Mouse (Mus musculus) CH12.LX (cell line): ENCODE measurements around the gene Cwc27. TPM values are rescaled to one million over a fixed set of nuclear protein-coding genes. Genes with fewer than 3 reads are reported as not detected.

Experiments used
- DNase-seq: peaks from one replicate; pipeline ENCODE4 v3.0.0-alpha.2; 2013; ENCODE audit errors: extremely low read depth
- H3K27ac ChIP-seq: 2 replicates; pipeline ENCODE4 v1.5.1; 2012; ENCODE audit warnings: low read depth, mild to moderate bottlenecking, control low read depth, moderate library complexity; ENCODE audit not compliant: insufficient read depth
- H3K27me3 ChIP-seq: replicated peaks from 2 replicates; pipeline ENCODE3; 2012; ENCODE audit warnings: inconsistent platforms
- H3K36me3 ChIP-seq, 2 experiments: replicated peaks in 1 of 2; 2 replicates each; pipeline versions ENCODE3 to v1.6.1; 2012; ENCODE audit warnings: inconsistent platforms in 1 of 2, low read length in 1 of 2, mild to moderate bottlenecking in 1 of 2, mixed read lengths in 1 of 2, moderate library complexity in 1 of 2; ENCODE audit not compliant: control insufficient read depth in 1 of 2, insufficient read depth in 1 of 2
- H3K4me1 ChIP-seq, 2 experiments: 2 replicates each; pipeline ENCODE4 v1.6.1; 2012; ENCODE audit warnings: inconsistent platforms in 1 of 2, moderate library complexity in 1 of 2; ENCODE audit not compliant: insufficient read depth in 2 of 2, control insufficient read depth in 1 of 2
- H3K4me2 ChIP-seq: 2 replicates; pipeline ENCODE4 v1.6.1; 2012; ENCODE audit warnings: low read depth, mild to moderate bottlenecking, control low read depth; ENCODE audit not compliant: poor library complexity, insufficient read depth, severe bottlenecking
- H3K4me3 ChIP-seq, 3 experiments: fragments of 150-350 bp in 1 of 3; sonication (generic) in 1 of 3; replicated peaks in 1 of 3; 2 replicates each; pipeline versions ENCODE3 to v1.5.1; 2011 to 2012; ENCODE audit warnings: low read depth in 2 of 3, low read length in 2 of 3, mild to moderate bottlenecking in 2 of 3, moderate library complexity in 2 of 3, control low read depth in 1 of 3, improper control_type of control experiment in 1 of 3, inconsistent platforms in 1 of 3, mixed read lengths in 1 of 3; ENCODE audit not compliant: poor library complexity in 1 of 3
- H3K79me2 ChIP-seq: replicated peaks from 2 replicates; pipeline ENCODE4 v1.6.1; 2012; ENCODE audit warnings: mild to moderate bottlenecking, moderate library complexity; ENCODE audit not compliant: control insufficient read depth, poor library complexity, insufficient read depth, severe bottlenecking; ENCODE audit errors: extremely low read depth
- H3K9ac ChIP-seq: 2 replicates; pipeline ENCODE4 v1.6.1; 2012; ENCODE audit warnings: low read depth, mild to moderate bottlenecking, control low read depth, moderate library complexity; ENCODE audit not compliant: insufficient read depth
- H3K9me3 ChIP-seq: replicated peaks from 2 replicates; pipeline ENCODE3; 2012; ENCODE audit warnings: low read length, inconsistent platforms, mixed read lengths
- CTCF ChIP-seq, 2 experiments: IDR thresholded peaks in 1 of 2; conservative IDR thresholded peaks in 1 of 2; 2 replicates each; pipeline ENCODE4 v1.5.1; 2011 to 2012; ENCODE audit warnings: low read depth in 2 of 2, low read length in 2 of 2, improper control_type of control experiment in 1 of 2, inconsistent platforms in 1 of 2, mild to moderate bottlenecking in 1 of 2, moderate library complexity in 1 of 2
- EP300 ChIP-seq: IDR thresholded peaks from 2 replicates; pipeline ENCODE4 v1.6.1; 2011; ENCODE audit warnings: low read length, improper control_type of control experiment
- JUND ChIP-seq: conservative IDR thresholded peaks from 2 replicates; pipeline ENCODE4 v1.6.1; 2011; ENCODE audit warnings: low read depth, low read length, improper control_type of control experiment
- KAT2A ChIP-seq: IDR thresholded peaks from 2 replicates; pipeline ENCODE4 v1.6.1; 2012; ENCODE audit warnings: low read length, improper control_type of control experiment, inconsistent platforms; ENCODE audit not compliant: insufficient replicate concordance
- MAFK ChIP-seq: IDR thresholded peaks from 2 replicates; pipeline ENCODE4 v1.6.1; 2011; ENCODE audit warnings: low read length, improper control_type of control experiment; ENCODE audit not compliant: insufficient replicate concordance
- MAX ChIP-seq: IDR thresholded peaks from 2 replicates; pipeline ENCODE4 v1.6.1; 2011; ENCODE audit warnings: low read length, improper control_type of control experiment
- MAZ ChIP-seq: IDR thresholded peaks from 2 replicates; pipeline ENCODE4 v1.6.1; 2012; ENCODE audit warnings: low read depth, mild to moderate bottlenecking, inconsistent platforms, low read length, improper control_type of control experiment, moderate library complexity
- MYC ChIP-seq: IDR thresholded peaks from 2 replicates; pipeline ENCODE4 v1.6.1; 2011; ENCODE audit warnings: low read depth, mild to moderate bottlenecking, improper control_type of control experiment, low read length
- PAX5 ChIP-seq: IDR thresholded peaks from 2 replicates; pipeline ENCODE4 v1.6.1; 2012; ENCODE audit warnings: low read length, inconsistent platforms, mixed read lengths
- POLR2AphosphoS2 ChIP-seq: IDR thresholded peaks from 2 replicates; pipeline ENCODE4 v1.6.1; 2011; ENCODE audit warnings: low read depth, low read length, improper control_type of control experiment
- RAD21 ChIP-seq: IDR thresholded peaks from 2 replicates; pipeline ENCODE4 v1.6.1; 2011; ENCODE audit warnings: low read depth, mild to moderate bottlenecking, low read length, improper control_type of control experiment, moderate library complexity
- SIN3A ChIP-seq: IDR thresholded peaks from 2 replicates; pipeline ENCODE4 v1.6.1; 2012; ENCODE audit warnings: low read length, improper control_type of control experiment, inconsistent platforms
- TBP ChIP-seq: conservative IDR thresholded peaks from 2 replicates; pipeline ENCODE4 v1.6.1; 2011; ENCODE audit warnings: low read depth, low read length, improper control_type of control experiment
- UBTF ChIP-seq: IDR thresholded peaks from 2 replicates; pipeline ENCODE4 v1.6.1; 2012; ENCODE audit warnings: low read depth, mild to moderate bottlenecking, inconsistent platforms, low read length, improper control_type of control experiment, moderate library complexity
- USF2 ChIP-seq: conservative IDR thresholded peaks from 2 replicates; pipeline ENCODE4 v1.6.1; 2011; ENCODE audit warnings: low read depth, low read length, improper control_type of control experiment
- dilution Hi-C: fragments of 300-500 bp; cut with MboI; formaldehyde crosslinking; loops from 2 replicates; pipeline ENCODE4 v1.14.3; 2020; ENCODE audit warnings: low sequenced_read_pairs; ENCODE audit not compliant: extremely low pct_unique_long_range_greater_than_20kb, extremely low pct_ligation_motif_present
- in situ Hi-C: fragments of 300-500 bp; cut with MboI; formaldehyde crosslinking; loops from 3 replicates; pipeline ENCODE4 v1.14.3; 2019; ENCODE audit warnings: low sequenced_read_pairs, low pct_ligation_motif_present, low pct_unique_long_range_greater_than_20kb, mixed read lengths
- polyA plus RNA-seq: library from polyadenylated mRNA; unstranded; fragments of >175 nt; gene quantifications from 2 replicates; pipeline ENCODE4 v1.2.1, GENCODE M21; 2012; ENCODE audit warnings: low read depth; ENCODE audit not compliant: insufficient read length
- total RNA-seq, 2 experiments: library from RNA; depleted of rRNA; stranded (reverse); fragments of 300-350 nt in 1 of 2; fragments of >200 nt in 1 of 2; gene quantifications; 2 replicates each; pipeline ENCODE4 v1.2.3; 2012 to 2014

The Cwc27 gene
- total and polyA plus RNA-seq, 3 experiments, result 24.9 to 38.4 (median 26.0) TPM

DNA sequence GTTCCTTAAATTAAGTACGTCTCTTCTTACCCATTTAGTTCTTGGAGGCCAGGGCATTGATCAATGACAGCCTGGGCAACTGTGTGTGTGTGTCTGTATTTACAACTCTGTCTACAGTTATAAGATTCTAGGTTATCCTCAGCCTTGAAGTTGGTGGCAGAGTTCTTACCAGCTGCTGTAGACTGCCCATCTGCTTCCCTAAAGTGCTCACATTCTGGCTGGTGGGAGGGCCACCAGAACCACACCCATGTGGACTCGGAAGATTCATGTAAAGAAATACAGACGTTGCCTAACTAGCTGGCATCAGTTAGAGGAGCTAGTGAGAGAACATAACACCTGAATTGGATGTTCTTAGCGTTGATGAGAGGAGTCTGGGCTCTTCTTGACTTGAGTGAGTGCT, 25.0 kb upstream of the Cwc27 start:
- Histone ChIP-seq H3K27ac (no peak overlapping the region), H3K4me2 (no peak overlapping the region), H3K36me3 (peaks cover 9 to 24% of the 10 kb centered on the region in 2 experiments), H3K9ac (no peak overlapping the region), H3K4me3 (no peak overlapping the region), H3K4me1 (peaks cover 0 to 17% of the 10 kb centered on the region in 2 experiments; a peak in 2 of 4 replicates), H3K9me3 (no peaks in the 10 kb centered on the region), H3K27me3 (no peaks in the 10 kb centered on the region), H3K79me2 (no peaks in the 10 kb centered on the region)
- in situ Hi-C loops (no loop called here), dilution Hi-C loops (no loop called here)
- TF ChIP-seq CTCF (conservative IDR thresholded peaks at IDR 0.05 in 1 of 2, IDR thresholded peaks at IDR 0.05 in 1 of 2; ENCODE audit: low read depth in 2 of 2, low read length in 2 of 2) (no peak), TBP (no peak), POLR2AphosphoS2 (no peak), RAD21 (no peak), SIN3A (no peak), JUND (no peak), EP300 (no peak), UBTF (no peak)
- DNase-seq, result no peak

GRCm38 (mm10) chr13:104837628-104838027, 20.7 kb upstream of the Cwc27 start:
- peaks cover 23 to 53% of the 10 kb centered on the region in 2 experiments for H3K36me3 ChIP-seq

GRCm38 (mm10) chr13:104832811-104833210, 15.9 kb upstream of the Cwc27 start:
- in situ Hi-C loops, result no loop called here
- H3K9ac ChIP-seq, result no peak overlapping the region
- H3K27ac ChIP-seq, result no peak overlapping the region
- H3K9me3 ChIP-seq, result peaks cover 10% of the 10 kb centered on the region
- peaks cover 0 to 30% of the 10 kb centered on the region in 2 experiments; a peak in 3 of 4 replicates for H3K4me1 ChIP-seq
- dilution Hi-C loops, result no loop called here
- no peaks in the 10 kb centered on the region for H3K79me2 ChIP-seq
- H3K36me3 ChIP-seq, result peaks cover 33 to 70% of the 10 kb centered on the region in 2 experiments
- H3K27me3 ChIP-seq, result no peaks in the 10 kb centered on the region
- H3K4me2 ChIP-seq, result no peak overlapping the region
- no peak overlapping the region for H3K4me3 ChIP-seq
- no peak for TF ChIP-seq MAZ
- no peak for TF ChIP-seq TBP
- TF ChIP-seq KAT2A, result no peak
- TF ChIP-seq USF2, result no peak
- no peak for TF ChIP-seq MAFK
- TF ChIP-seq JUND, result no peak
- no peak for TF ChIP-seq PAX5
- no peak for TF ChIP-seq EP300
- TF ChIP-seq, all 38 proteins: peak for 0
- DNase-seq, result no peak

More at GRCm38 (mm10) chr13:104837628-104838027, 20.7 kb upstream of the Cwc27 start:
- peak; percentile 68 for DNase-seq
- dilution Hi-C loops (no loop called here), in situ Hi-C loops (no loop called here)
- TF ChIP-seq MYC, result no peak
- peak; percentile 78 for TF ChIP-seq MAX
- Histone ChIP-seq H3K27me3 (no peaks in the 10 kb centered on the region), H3K9ac (no peak overlapping the region), H3K4me3 (no peak overlapping the region), H3K27ac (no peak overlapping the region), H3K9me3 (no peaks in the 10 kb centered on the region), H3K4me2 (no peak overlapping the region), H3K4me1 (peaks cover 0 to 19% of the 10 kb centered on the region in 2 experiments; a peak in 2 of 4 replicates), H3K79me2 (no peaks in the 10 kb centered on the region)
